Mouse (Mus musculus) lung, postnatal 4 days (tissue): Measurements from ENCODE around the gene Syt15.
"Not testable (repeated sequence)": the region's sequence is repeated elsewhere in the genome, so short reads cannot be mapped to it uniquely, and the experiment has no call there.

Experiments used
- DNase-seq, 2 experiments: peaks; one replicate each; pipeline ENCODE4 v3.0.0; 2021

Gene Syt15

DNA sequence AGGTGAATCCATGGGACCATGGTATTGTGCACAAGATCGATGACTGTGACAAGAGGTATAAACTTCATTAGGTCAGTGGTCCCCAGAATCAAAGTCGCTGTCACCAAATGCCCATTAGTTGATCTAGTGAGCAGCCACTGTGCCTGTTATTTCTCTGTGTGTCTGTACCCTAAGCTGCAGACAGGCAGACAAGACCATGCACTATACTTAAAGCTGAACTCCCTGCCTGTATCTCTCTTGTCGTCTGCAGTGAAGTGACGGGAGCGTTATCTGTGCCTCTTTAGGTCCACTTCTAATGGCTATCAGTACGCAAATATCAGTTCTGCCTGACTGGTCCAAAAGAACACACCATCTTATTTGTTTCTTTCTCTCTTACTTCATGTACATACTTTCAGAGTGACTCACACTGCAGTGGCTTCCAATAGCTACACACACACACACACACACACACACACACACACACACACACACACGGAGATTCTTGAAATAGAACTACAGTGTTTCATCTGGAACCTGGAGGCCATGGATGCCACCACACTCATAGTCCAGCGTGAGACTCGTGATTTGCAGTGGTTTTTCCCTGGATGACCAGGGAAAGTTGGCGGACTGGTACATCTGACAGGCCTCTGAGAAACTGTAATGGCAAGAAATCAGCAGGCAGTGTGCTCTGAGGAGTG, 9.6 kb downstream of the Syt15 start:
- no peak for DNase-seq

DNA sequence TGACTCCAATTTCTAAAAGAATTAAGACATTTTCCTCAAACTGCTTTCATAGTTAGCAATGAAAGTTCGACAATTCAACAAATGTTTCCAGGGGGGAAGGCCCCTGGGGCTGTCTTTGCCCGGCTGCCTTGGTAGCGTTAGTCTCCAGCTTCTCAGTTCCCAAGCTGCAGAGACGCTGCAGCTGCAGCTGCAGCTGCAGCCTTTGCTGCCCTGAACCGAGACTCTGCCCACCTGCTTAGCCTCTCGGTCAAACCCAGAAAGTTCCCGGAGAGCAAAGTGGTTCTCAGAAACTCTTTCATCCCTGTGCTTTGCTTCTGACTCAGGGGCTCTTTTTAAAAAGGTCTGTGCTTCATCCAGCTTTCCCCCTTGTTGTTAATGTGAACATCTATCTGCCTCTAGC, 12.9 kb downstream of the Syt15 start:
- DNase-seq, result no peak

- no peak for DNase-seq
Measured at GRCm38 (mm10) chr14:34232866-34233680, 13.7 kb downstream of the Syt15 start.

DNA sequence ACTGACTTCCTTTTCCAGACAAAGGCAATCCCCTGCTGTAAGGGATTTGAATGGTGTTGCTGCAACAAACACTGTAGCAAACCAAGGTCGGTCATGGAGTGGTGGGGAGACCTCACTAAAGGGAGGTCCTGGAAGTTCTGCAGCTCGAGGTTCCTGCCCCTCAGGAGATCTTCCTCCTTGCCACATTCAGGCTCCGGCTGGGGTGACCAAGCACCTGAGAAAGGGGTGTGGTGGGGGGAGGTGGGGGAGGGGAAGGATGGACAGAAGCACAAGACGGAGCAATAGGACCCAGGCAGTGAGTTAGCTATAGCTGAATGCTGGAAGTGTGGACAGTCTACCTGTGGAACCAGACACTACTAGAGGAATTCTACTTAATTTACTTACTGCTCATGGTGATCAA, 14.5 kb downstream of the Syt15 start:
- DNase-seq, result no peak

DNA sequence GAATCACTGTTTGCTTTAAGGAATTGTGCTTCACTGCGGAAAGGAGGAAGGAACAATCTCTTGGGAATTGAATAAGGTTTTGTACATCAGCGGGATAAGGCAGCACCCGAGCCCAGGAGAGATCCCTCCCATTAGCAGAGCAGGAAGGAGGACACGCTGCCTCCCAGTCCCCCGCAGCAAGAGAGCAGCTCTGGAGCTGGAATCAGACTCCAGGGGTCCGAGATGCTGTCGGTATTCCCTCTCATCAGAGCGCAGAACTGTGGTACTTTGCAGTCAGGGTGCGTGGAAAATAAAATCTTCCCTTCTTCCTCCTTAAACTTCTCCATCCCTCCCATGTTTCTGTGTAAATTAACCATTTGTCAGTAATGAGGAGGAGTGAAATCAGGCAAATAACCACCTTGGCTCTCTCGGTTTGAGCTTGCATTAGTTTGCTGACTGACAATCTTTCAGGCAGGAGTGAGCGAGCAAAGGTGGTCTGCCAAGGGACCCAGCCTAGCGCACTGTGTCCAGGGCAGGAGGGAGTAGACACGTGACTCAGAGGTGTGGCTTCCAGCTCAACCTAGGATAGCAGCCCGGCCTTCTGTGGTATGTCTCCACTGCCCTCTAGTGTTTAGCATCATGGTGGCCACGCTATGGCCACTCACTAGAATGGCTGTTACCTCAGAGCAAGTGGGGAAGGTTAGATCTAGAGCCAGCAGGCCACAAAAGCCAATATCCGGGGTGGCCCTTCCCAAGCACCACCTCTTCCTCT, 15.4 kb downstream of the Syt15 start:
- DNase-seq, result peak; percentile 73 to 74

- no peak for DNase-seq
Measured at GRCm38 (mm10) chr14:34240263-34240662, 20.9 kb downstream of the Syt15 start.

GRCm38 (mm10) chr14:34240676-34241075, 21.3 kb downstream of the Syt15 start:
- no peak for DNase-seq

DNA sequence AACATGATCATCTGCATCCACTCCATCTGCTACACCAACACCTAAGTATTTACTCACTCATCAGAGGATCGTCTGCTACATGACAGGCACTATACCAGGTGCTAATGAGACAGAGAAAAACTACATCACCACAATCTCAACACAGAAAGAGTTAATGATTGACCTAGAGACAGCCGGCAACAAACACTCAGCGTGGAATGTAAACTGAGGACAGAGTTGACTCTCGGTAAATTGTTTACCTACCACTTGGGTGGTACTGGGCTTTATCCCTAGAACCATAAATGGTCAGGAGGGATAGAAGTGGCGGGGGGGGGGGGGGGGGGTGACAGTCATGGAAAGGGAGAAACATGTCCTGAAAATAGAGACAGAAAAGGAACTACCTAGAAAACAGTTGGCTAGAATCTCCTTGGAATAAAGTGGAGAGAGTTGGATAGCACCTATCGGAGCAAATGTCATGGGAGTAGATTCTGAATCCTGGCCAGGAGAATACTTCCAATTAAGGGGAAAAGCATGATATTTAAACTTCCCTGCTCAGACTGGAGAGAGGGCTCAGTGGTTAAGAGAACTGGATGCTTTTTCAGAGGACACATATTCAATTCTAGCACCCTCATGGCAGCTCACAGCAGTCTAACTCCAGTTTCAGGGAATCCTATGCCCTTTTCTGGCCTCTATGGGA, 33.2 kb downstream of the Syt15 start:
- DNase-seq, result no peak

GRCm38 (mm10) chr14:34253261-34253660, 33.9 kb downstream of the Syt15 start:
- no peak for DNase-seq

- DNase-seq, result not testable (repeated sequence)
Measured at GRCm38 (mm10) chr14:34258525-34258924, 39.1 kb downstream of the Syt15 start.

- DNase-seq, result no peak
Measured at GRCm38 (mm10) chr14:34268046-34268445, 48.7 kb downstream of the Syt15 start.

DNA sequence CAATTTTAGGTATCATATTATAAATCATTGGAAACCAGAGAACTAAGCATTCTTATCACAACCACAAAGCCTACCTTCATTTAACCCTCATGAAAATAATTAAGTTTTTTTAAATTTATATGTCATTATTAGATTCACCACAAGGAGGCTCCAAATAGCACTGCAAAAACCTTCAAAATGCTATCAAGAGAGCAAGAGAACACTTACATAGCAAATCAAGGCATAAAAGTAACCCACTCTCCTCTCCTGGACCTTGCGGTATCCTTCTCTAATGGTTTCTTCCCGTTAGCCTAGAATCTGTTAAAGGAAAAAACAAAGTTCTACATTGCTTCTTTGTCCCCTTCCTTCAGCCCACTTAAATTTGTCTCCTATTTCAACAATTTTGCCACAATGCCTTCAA, 53.9 kb downstream of the Syt15 start:
- DNase-seq, result no peak

DNA sequence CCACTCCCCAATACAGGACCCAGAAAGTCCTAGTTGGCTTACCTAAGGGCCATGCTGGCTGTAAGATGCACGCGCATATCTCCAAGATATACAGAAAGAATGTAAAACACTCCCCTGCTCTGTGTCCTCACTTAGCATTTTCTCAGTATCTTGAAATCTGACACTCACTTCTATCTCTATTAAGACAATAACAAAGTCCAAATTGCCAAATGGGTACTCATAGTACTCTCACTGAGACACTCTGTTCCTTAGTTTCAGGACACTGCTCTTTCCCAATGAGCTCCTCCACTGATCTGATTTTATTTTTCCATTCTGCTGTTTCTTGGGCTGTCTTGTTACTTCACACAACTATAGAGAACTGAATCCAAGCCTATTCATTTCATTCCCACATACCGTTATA, 54.7 kb downstream of the Syt15 start:
- no peak for DNase-seq

GRCm38 (mm10) chr14:34275225-34275624, 55.8 kb downstream of the Syt15 start:
- DNase-seq, result no peak

GRCm38 (mm10) chr14:34279726-34280125, 60.3 kb downstream of the Syt15 start:
- no peak for DNase-seq
